In genomic region chr19:28422939-28423338, GRCm38 (mm10) we compare ENCODE assay signal across 22 mouse cellular contexts.
A peak's percentile ranks its signal among the peaks of the same experiment; 100 is the strongest.
DNase-seq lines count a peak whose midpoint lies in the region; ATAC-seq and TF ChIP-seq lines count a peak whose summit lies in the region.
"Had no signal": no experiment of that assay in that cellular context is flagged by ENCODE, and none has a peak within 500 bp of the region (broad histone marks: within the 10 kb centered on the region; RNA-seq: fewer than 3 reads in every experiment).

No protein-coding gene starts in this region.

- no peak overlapping the region for H3K4me2 ChIP-seq in heart, embryonic 12.5 days
- no peak overlapping the region for H3K4me2 ChIP-seq in limb, embryonic 14.5 days (replicated peaks; ENCODE audit: low read depth, low read length, severe bottlenecking)
- H3K4me2 ChIP-seq in hindbrain, embryonic 13.5 days: no peak overlapping the region
- H3K4me2 ChIP-seq: embryonic facial prominence, embryonic 12.5 days; forebrain, embryonic 13.5 days; heart, embryonic 13.5 days; hindbrain, embryonic 15.5 days; kidney, embryonic 15.5 days had no signal

- no peaks in the 10 kb centered on the region for H3K9me3 ChIP-seq in heart, embryonic 12.5 days (replicated peaks)
- H3K9me3 ChIP-seq in limb, embryonic 14.5 days (ENCODE audit: control insufficient read depth, low read length): no peaks in the 10 kb centered on the region
- H3K9me3 ChIP-seq in limb, embryonic 10.5 days (replicated peaks): no peaks in the 10 kb centered on the region
- no peaks in the 10 kb centered on the region for H3K9me3 ChIP-seq in hindbrain, embryonic 13.5 days
- H3K9me3 ChIP-seq: embryonic facial prominence, embryonic 12.5 days; forebrain, embryonic 13.5 days; heart, embryonic 13.5 days; hindbrain, embryonic 10.5 days; hindbrain, embryonic 15.5 days; kidney, embryonic 15.5 days had no signal

- no peak for ATAC-seq in heart, embryonic 12.5 days (ENCODE audit: insufficient number of reproducible peaks, low FRiP score)
- ATAC-seq in limb, embryonic 14.5 days (ENCODE audit: low FRiP score, low read depth): no peak
- ATAC-seq in hindbrain, embryonic 13.5 days (ENCODE audit: low FRiP score): no peak
- ATAC-seq: forebrain, embryonic 13.5 days; forebrain, postnatal 0 days; intestine, embryonic 16.5 days had no signal

- DNase-seq in embryo, embryonic 11 days: peak; percentile 26
- no peak for DNase-seq in embryo, embryonic 10 days (ENCODE audit: low spot score)
- peak; percentile 29 to 33 for DNase-seq in heart, adult 18-20 months
- DNase-seq in limb, embryonic 14.5 days (ENCODE audit: low spot score): peak; percentile 48
- DNase-seq in limb, embryonic 10.5 days (ENCODE audit: low spot score): no peak
- peak; percentile 48 for DNase-seq in mesoderm, embryonic 11.5 days (ENCODE audit: low read depth, low spot score)
- DNase-seq: adrenal gland, adult 8-10 months; adrenal gland, postnatal 36 days; cerebellum, adult 2 months; cerebellum, postnatal 10 days; forebrain, postnatal 0 days; gastrocnemius, adult 2 months; kidney, adult 2 months had no signal

- no peak overlapping the region for H3K27ac ChIP-seq in heart, embryonic 12.5 days (ENCODE audit: poor library complexity, severe bottlenecking)
- no peak overlapping the region for H3K27ac ChIP-seq in limb, embryonic 14.5 days (replicated peaks; ENCODE audit: low read depth, low read length)
- no peak overlapping the region for H3K27ac ChIP-seq in limb, embryonic 10.5 days
- H3K27ac ChIP-seq in hindbrain, embryonic 13.5 days: no peak overlapping the region
- H3K27ac ChIP-seq: embryonic facial prominence, embryonic 12.5 days; forebrain, embryonic 13.5 days; gastrocnemius, adult 2 months; heart, embryonic 13.5 days; hindbrain, embryonic 10.5 days; hindbrain, embryonic 15.5 days; kidney, embryonic 15.5 days had no signal

- no peak overlapping the region for H3K4me3 ChIP-seq in heart, embryonic 12.5 days
- H3K4me3 ChIP-seq in limb, embryonic 14.5 days (replicated peaks; ENCODE audit: low read length): no peak overlapping the region
- no peak overlapping the region for H3K4me3 ChIP-seq in limb, embryonic 10.5 days
- no peak overlapping the region for H3K4me3 ChIP-seq in hindbrain, embryonic 13.5 days
- H3K4me3 ChIP-seq: embryonic facial prominence, embryonic 12.5 days; forebrain, embryonic 13.5 days; gastrocnemius, adult 2 months; heart, embryonic 13.5 days; hindbrain, embryonic 10.5 days; hindbrain, embryonic 15.5 days; kidney, embryonic 15.5 days had no signal

- peaks cover 4% of the 10 kb centered on the region; the same call in 1 of the 2 replicates for H3K4me1 ChIP-seq in heart, embryonic 12.5 days (replicated peaks)
- peaks cover 9% of the 10 kb centered on the region; the same call in 1 of the 2 replicates for H3K4me1 ChIP-seq in limb, embryonic 14.5 days (ENCODE audit: control insufficient read depth, insufficient read depth, low read length)
- H3K4me1 ChIP-seq in limb, embryonic 10.5 days: peaks cover 9% of the 10 kb centered on the region
- no peaks in the 10 kb centered on the region for H3K4me1 ChIP-seq in hindbrain, embryonic 13.5 days (replicated peaks)
- H3K4me1 ChIP-seq: embryonic facial prominence, embryonic 12.5 days; forebrain, embryonic 13.5 days; hindbrain, embryonic 10.5 days; hindbrain, embryonic 15.5 days; kidney, embryonic 15.5 days had no signal

- no peak for TF ChIP-seq POLR2A in limb, embryonic 14.5 days (IDR thresholded peaks at IDR 0.05; ENCODE audit: borderline replicate concordance, extremely low read depth, insufficient read depth, insufficient read length)

- WGBS in heart, embryonic 12.5 days: 44% methylated on average over 9 of the region's 9 CpGs
- 16% methylated on average over 9 of the region's 9 CpGs for WGBS in limb, embryonic 14.5 days
- 33% methylated on average over 9 of the region's 9 CpGs for WGBS in limb, embryonic 10.5 days
- WGBS in hindbrain, embryonic 13.5 days: 84% methylated on average over 9 of the region's 9 CpGs

- H3K36me3 ChIP-seq in heart, embryonic 12.5 days: no peaks in the 10 kb centered on the region
- no peaks in the 10 kb centered on the region for H3K36me3 ChIP-seq in limb, embryonic 14.5 days (ENCODE audit: control insufficient read depth, insufficient read depth, low read length)
- no peaks in the 10 kb centered on the region for H3K36me3 ChIP-seq in limb, embryonic 10.5 days
- H3K36me3 ChIP-seq in hindbrain, embryonic 13.5 days: no peaks in the 10 kb centered on the region
- H3K36me3 ChIP-seq: embryonic facial prominence, embryonic 12.5 days; heart, embryonic 13.5 days; hindbrain, embryonic 10.5 days; hindbrain, embryonic 15.5 days; kidney, embryonic 15.5 days had no signal

- no peaks in the 10 kb centered on the region for H3K27me3 ChIP-seq in heart, embryonic 12.5 days (replicated peaks)
- no peaks in the 10 kb centered on the region for H3K27me3 ChIP-seq in limb, embryonic 14.5 days (ENCODE audit: control insufficient read depth, insufficient read depth, low read length)
- H3K27me3 ChIP-seq in limb, embryonic 10.5 days (ENCODE audit: low read depth, poor library complexity, severe bottlenecking): no peaks in the 10 kb centered on the region
- no peaks in the 10 kb centered on the region for H3K27me3 ChIP-seq in hindbrain, embryonic 13.5 days
- H3K27me3 ChIP-seq: embryonic facial prominence, embryonic 12.5 days; forebrain, embryonic 13.5 days; heart, embryonic 13.5 days; hindbrain, embryonic 15.5 days; kidney, embryonic 15.5 days had no signal

- H3K9ac ChIP-seq in heart, embryonic 12.5 days: no peak overlapping the region
- no peak overlapping the region for H3K9ac ChIP-seq in limb, embryonic 14.5 days (ENCODE audit: low read depth, low read length, severe bottlenecking)
- H3K9ac ChIP-seq in hindbrain, embryonic 13.5 days: no peak overlapping the region
- H3K9ac ChIP-seq: embryonic facial prominence, embryonic 12.5 days; forebrain, embryonic 13.5 days; forebrain, postnatal 0 days; heart, embryonic 13.5 days; hindbrain, embryonic 15.5 days; kidney, embryonic 15.5 days had no signal

Comparison
In these comparisons a context has a peak if more than half of its experiments do, and no peak if none do; other contexts are left out.
1. DNase-seq: peak in embryo, embryonic 11 days (single experiment), heart, adult 18-20 months (2 of 2), limb, embryonic 14.5 days (single experiment) and mesoderm, embryonic 11.5 days (single experiment); none in embryo, embryonic 10 days (single experiment) and limb, embryonic 10.5 days (single experiment).